ENCODE assay signal across 23 mouse cellular contexts in genomic region chr6:93113361-93113760, GRCm38 (mm10).
"Had no signal": no experiment of that assay in that cellular context is flagged by ENCODE, and none has a peak within 500 bp of the region (broad histone marks: within the 10 kb centered on the region; RNA-seq: fewer than 3 reads in every experiment).

No protein-coding gene starts in this region.

- H3K4me2 ChIP-seq: intestine, embryonic 15.5 days; kidney, embryonic 15.5 days; limb, embryonic 13.5 days; liver, embryonic 12.5 days; liver, embryonic 15.5 days; lung, embryonic 15.5 days; midbrain, embryonic 12.5 days; midbrain, embryonic 15.5 days; neural tube, embryonic 12.5 days; neural tube, embryonic 15.5 days had no signal

- H3K36me3 ChIP-seq: intestine, embryonic 15.5 days; kidney, embryonic 15.5 days; limb, embryonic 10.5 days; limb, embryonic 13.5 days; liver, embryonic 12.5 days; liver, embryonic 15.5 days; lung, embryonic 15.5 days; midbrain, embryonic 12.5 days; midbrain, embryonic 15.5 days; neural tube, embryonic 12.5 days; neural tube, embryonic 15.5 days had no signal

- H3K27ac ChIP-seq: intestine, embryonic 15.5 days; kidney, embryonic 15.5 days; limb, embryonic 10.5 days; limb, embryonic 13.5 days; liver, embryonic 12.5 days; liver, embryonic 15.5 days; lung, embryonic 15.5 days; midbrain, embryonic 12.5 days; midbrain, embryonic 15.5 days; neural tube, embryonic 12.5 days; neural tube, embryonic 15.5 days; stomach, postnatal 0 days had no signal

- H3K9ac ChIP-seq: intestine, embryonic 15.5 days; kidney, embryonic 15.5 days; limb, embryonic 13.5 days; liver, embryonic 12.5 days; liver, embryonic 15.5 days; lung, embryonic 15.5 days; midbrain, embryonic 12.5 days; midbrain, embryonic 15.5 days; neural tube, embryonic 12.5 days; neural tube, embryonic 15.5 days had no signal

- H3K27me3 ChIP-seq: intestine, embryonic 15.5 days; kidney, embryonic 15.5 days; limb, embryonic 13.5 days; liver, embryonic 12.5 days; liver, embryonic 15.5 days; lung, embryonic 15.5 days; midbrain, embryonic 12.5 days; midbrain, embryonic 15.5 days; neural tube, embryonic 12.5 days; neural tube, embryonic 15.5 days had no signal

- DNase-seq: kidney, adult 11 months; kidney, adult 8-10 months; kidney, postnatal 10 days; kidney, postnatal 36 days; liver; right cerebral cortex, adult 18-20 months; right cerebral cortex, postnatal 14 days; right cerebral cortex, postnatal 4 days; thymus, adult 2 months; thymus, postnatal 14 days; thymus, postnatal 4 days had no signal

- H3K4me3 ChIP-seq: intestine, embryonic 15.5 days; kidney, embryonic 15.5 days; limb, embryonic 10.5 days; limb, embryonic 13.5 days; liver, embryonic 12.5 days; liver, embryonic 15.5 days; lung, embryonic 15.5 days; midbrain, embryonic 12.5 days; midbrain, embryonic 15.5 days; neural tube, embryonic 12.5 days; neural tube, embryonic 15.5 days had no signal

- H3K9me3 ChIP-seq: intestine, embryonic 15.5 days; kidney, embryonic 15.5 days; limb, embryonic 10.5 days; limb, embryonic 13.5 days; liver, embryonic 12.5 days; liver, embryonic 15.5 days; lung, embryonic 15.5 days; midbrain, embryonic 12.5 days; midbrain, embryonic 15.5 days; neural tube, embryonic 12.5 days; neural tube, embryonic 15.5 days had no signal

- H3K4me1 ChIP-seq: intestine, embryonic 15.5 days; kidney, embryonic 15.5 days; limb, embryonic 10.5 days; liver, embryonic 12.5 days; liver, embryonic 15.5 days; lung, embryonic 15.5 days; midbrain, embryonic 12.5 days; midbrain, embryonic 15.5 days; neural tube, embryonic 12.5 days; neural tube, embryonic 15.5 days had no signal

- ATAC-seq: intestine, embryonic 15.5 days; liver, embryonic 12.5 days; midbrain, embryonic 15.5 days had no signal
